Mouse (Mus musculus) testis, adult 2 months (tissue): ENCODE results near the gene Aff1.

Experiments
- CTCF ChIP-seq: fragments of 200-500 bp; IDR thresholded peaks from 2 replicates; pipeline ENCODE4 v1.5.1; 2012; ENCODE audit warnings: low read depth, mild to moderate bottlenecking, inconsistent platforms, low read length, moderate library complexity; ENCODE audit not compliant: control insufficient read depth, insufficient read depth, insufficient replicate concordance
- POLR2A ChIP-seq: fragments of 200-500 bp; IDR thresholded peaks from 2 replicates; pipeline ENCODE4 v1.6.1; 2012; ENCODE audit warnings: low read depth, mild to moderate bottlenecking, inconsistent platforms, low read length, moderate library complexity; ENCODE audit not compliant: control insufficient read depth

DNA sequence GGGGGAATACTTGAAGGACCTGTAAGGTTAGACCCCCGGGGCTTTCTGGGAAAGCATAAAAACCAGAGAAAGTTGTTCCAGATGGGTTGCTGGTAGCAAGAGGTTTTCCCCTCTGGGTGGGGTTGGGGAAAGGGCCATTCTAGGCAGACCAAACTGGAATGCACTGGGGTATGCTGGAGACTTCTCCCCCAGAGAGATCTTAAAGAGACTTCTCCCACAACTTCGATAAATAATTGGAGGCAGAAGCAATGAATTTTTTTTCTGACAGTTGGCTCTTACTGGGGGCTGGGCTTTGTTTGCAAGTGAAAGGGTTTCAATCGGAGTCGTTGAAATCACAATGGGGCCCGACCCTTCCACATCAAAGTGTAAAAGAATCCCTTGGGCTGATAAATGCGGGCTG is 32.2 kb downstream of the Aff1 start:
- TF ChIP-seq POLR2A (no peak), CTCF (no peak)
